Mouse (Mus musculus): ENCODE data around the gene Ttc16.
A peak's percentile ranks its signal among the peaks of the same experiment; 100 is the strongest.

GRCm38 (mm10) chr2:32779131-32779530 lies 3.7 kb upstream of the Ttc16 start:
- peak; percentile 99 for TF ChIP-seq CTCF (IDR thresholded peaks at IDR 0.05; ENCODE audit: borderline replicate concordance, insufficient read depth, low read depth, low read length)
- no peak for TF ChIP-seq POLR2A (IDR thresholded peaks at IDR 0.05; ENCODE audit: borderline replicate concordance, insufficient read depth, low read length)

Data from cerebellum, adult 2 months (tissue).